Mouse (Mus musculus): ENCODE measurements around the gene Htra1. TPM values are rescaled to one million over a fixed set of nuclear protein-coding genes. Genes with fewer than 3 reads are reported as not detected.

The Htra1 gene
- polyA plus RNA-seq, 1 experiment from 2014 or later, result 29.9 TPM

DNA sequence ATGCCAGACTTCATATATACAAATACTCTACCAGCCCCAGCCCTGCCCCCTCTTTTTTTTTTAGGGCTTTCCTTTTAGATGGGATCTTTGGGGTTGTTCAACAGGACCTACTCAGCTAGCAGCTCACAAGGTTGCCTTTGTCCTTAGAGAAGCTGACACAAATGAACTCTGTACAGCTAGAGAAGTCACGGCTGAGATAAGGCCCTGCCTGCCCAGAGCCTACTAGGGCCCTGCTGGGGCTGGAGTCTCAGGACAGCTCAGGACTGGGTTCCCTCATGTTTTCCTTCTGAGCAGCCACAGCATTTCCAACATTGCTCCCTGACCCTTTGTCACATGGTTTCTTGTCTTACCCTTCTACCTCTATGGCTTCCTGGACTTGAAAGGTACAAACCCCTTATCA is 91.6 kb downstream of the Htra1 start:
- ATAC-seq (ENCODE audit: insufficient number of reproducible peaks, insufficient read depth, low FRiP score, low TSS enrichment, low read depth), result no peak
- Histone ChIP-seq H3K4me2 (no peak overlapping the region), H3K9ac (no peak overlapping the region), H3K36me3 (no peaks in the 10 kb centered on the region), H3K27me3 (no peaks in the 10 kb centered on the region), H3K27ac (no peak overlapping the region), H3K4me1 (no peaks in the 10 kb centered on the region), H3K9me3 (no peaks in the 10 kb centered on the region), H3K4me3 (no peak overlapping the region)
- 69% methylated on average over 1 of the region's 1 CpGs for WGBS

DNA sequence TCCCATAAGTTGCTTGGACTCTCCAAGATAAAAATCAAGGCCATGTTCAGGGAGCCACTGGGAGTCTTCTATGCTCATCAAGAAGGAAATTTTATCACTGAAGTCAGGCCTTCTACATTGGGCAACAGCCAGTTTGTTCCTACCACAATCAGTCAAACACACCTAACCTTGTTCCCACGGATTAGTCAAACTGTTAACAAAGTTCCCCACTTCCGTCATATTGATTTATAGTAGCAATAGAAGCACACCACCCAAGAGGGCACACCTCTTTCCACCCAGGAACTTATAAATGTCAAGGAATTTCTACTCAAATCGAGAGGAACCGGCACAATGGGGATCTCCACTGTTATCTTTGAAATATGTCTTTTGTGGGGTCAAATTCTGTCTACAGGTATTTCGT is 95.8 kb downstream of the Htra1 start, which contains the start of gene Dmbt1:
TSS of gene Dmbt1 (plus strand) at position 299 of the 400 bp plus-strand sequence.
- no peaks in the 10 kb centered on the region for H3K4me1 ChIP-seq
- no peak for ATAC-seq (ENCODE audit: insufficient number of reproducible peaks, insufficient read depth, low FRiP score, low TSS enrichment, low read depth)
- no peak within 1 kb of the TSS for H3K4me2 ChIP-seq
- H3K9ac ChIP-seq, result no peak within 1 kb of the TSS
- 81% methylated on average over 5 of the region's 5 CpGs for WGBS
- no peak within 1 kb of the TSS for H3K4me3 ChIP-seq
- no peaks in the 10 kb centered on the region for H3K9me3 ChIP-seq
- no peaks in the 10 kb centered on the region for H3K27me3 ChIP-seq
- H3K36me3 ChIP-seq, result no peaks in the 10 kb centered on the region
- no peak within 1 kb of the TSS for H3K27ac ChIP-seq

Small RNA genes within 50 kb of the gene (microRNA-seq; reads per million reads assigned to microRNA genes)
- not detected for gene Mir7061

Other genes starting within 250 kb of the Htra1 start
- not detected in 2 replicates for gene Btbd16, start 162.0 kb upstream of the Htra1 start, polyA plus RNA-seq (2015; fragmentation: Nextera tagmentation; extraction: Ambion mirVana)
- 40.4 and 52.6 TPM in 2 replicates for gene Plekha1, start 70.4 kb upstream of the Htra1 start, polyA plus RNA-seq (2015; fragmentation: Nextera tagmentation; extraction: Ambion mirVana)
- 0.12 TPM in 1 of 2 replicates, not detected in the other for gene Dmbt1, start 95.9 kb downstream of the Htra1 start, polyA plus RNA-seq (2015; fragmentation: Nextera tagmentation; extraction: Ambion mirVana)
- gene 4933402N03Rik, start 210.2 kb downstream of the Htra1 start, polyA plus RNA-seq (2015; fragmentation: Nextera tagmentation; extraction: Ambion mirVana), result not detected in 2 replicates
- not detected in 2 replicates for gene 5430419D17Rik, start 238.3 kb downstream of the Htra1 start, polyA plus RNA-seq (2015; fragmentation: Nextera tagmentation; extraction: Ambion mirVana)

Data from embryonic facial prominence, embryonic 13.5 days (tissue).